Mouse (Mus musculus) liver, embryonic 14.5 days (tissue): ENCODE data around the gene Adat3.

Source experiments
- CTCF ChIP-seq: IDR thresholded peaks from 2 replicates; pipeline ENCODE4 v1.5.1; 2016; ENCODE audit warnings: antibody characterized with exemption, low read depth, control low read depth
- EP300 ChIP-seq: IDR thresholded peaks from 2 replicates; pipeline ENCODE4 v1.6.1; 2016; ENCODE audit warnings: antibody characterized with exemption, low read depth

DNA sequence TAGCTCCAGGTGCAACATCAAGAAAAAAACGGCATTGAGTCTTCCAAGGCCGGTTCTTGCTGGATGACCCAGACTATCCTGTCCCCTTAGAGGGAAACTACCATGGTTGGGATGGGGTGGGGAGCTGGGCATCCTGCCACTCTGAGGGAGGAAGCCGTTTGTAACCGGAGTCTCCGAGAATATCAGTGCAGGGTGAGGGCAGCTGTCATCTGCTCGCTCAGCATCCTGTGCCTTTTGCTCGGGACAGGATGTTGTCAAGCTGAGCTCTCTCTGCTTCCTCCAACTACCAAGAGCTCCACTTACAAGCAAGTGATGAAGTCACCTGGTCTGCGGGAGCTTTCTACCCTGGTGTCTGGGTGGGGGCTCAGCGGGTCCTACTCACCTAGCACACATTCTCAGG is 15.5 kb downstream of the Adat3 start:
- TF ChIP-seq CTCF = no peak
- TF ChIP-seq EP300 = no peak
